ENCODE assay signal across 9 mouse cellular contexts in genomic region chr17:34618999-34619398, GRCm38 (mm10). TPM values are rescaled to one million over a fixed set of nuclear protein-coding genes. Genes with fewer than 3 reads are reported as not detected.
DNase-seq lines count a peak whose midpoint lies in the region; ATAC-seq lines count a peak whose summit lies in the region.
"Had no signal": no experiment of that assay in that cellular context is flagged by ENCODE, and none has a peak within 500 bp of the region (broad histone marks: within the 10 kb centered on the region; RNA-seq: fewer than 3 reads in every experiment).

No protein-coding gene starts in this region.

- intact Hi-C loops in gastrocnemius, postnatal 36 days (cut with DNase I), result loop anchor here (5.0 kb wide), 2 partner anchors 47 to 177 kb away; no protein-coding TSS in a partner anchor

- no peak overlapping the region for H3K27ac ChIP-seq in kidney, embryonic 15.5 days
- no peak overlapping the region for H3K27ac ChIP-seq in liver, embryonic 12.5 days
- H3K27ac ChIP-seq: neural tube, embryonic 12.5 days had no signal

- DNase-seq in kidney, adult 11 months, result peak; percentile 68
- DNase-seq in ES-CJ7 (ENCODE audit: low read depth, low spot score), result peak; percentile 80
- DNase-seq in c-Kit-negative CD71-positive TER-119-positive erythroid progenitor cells, embryonic 14.5 days (ENCODE audit: low read depth, low spot score), result peak; percentile 65
- peak; percentile 48 to 55 for DNase-seq in gastrocnemius, postnatal 36 days
- peak; percentile 56 for DNase-seq in retina, postnatal 7 days (ENCODE audit: low read depth, low spot score)
- no peak for DNase-seq in right cerebral cortex, adult 18-20 months

- no peak overlapping the region for H3K4me2 ChIP-seq in kidney, embryonic 15.5 days
- no peak overlapping the region for H3K4me2 ChIP-seq in liver, embryonic 12.5 days
- H3K4me2 ChIP-seq: neural tube, embryonic 12.5 days had no signal

- no peaks in the 10 kb centered on the region for H3K4me1 ChIP-seq in kidney, embryonic 15.5 days
- peaks cover 18% of the 10 kb centered on the region for H3K4me1 ChIP-seq in liver, embryonic 12.5 days
- H3K4me1 ChIP-seq: neural tube, embryonic 12.5 days had no signal

- H3K9me3 ChIP-seq in kidney, embryonic 15.5 days (replicated peaks), result no peaks in the 10 kb centered on the region
- H3K9me3 ChIP-seq in liver, embryonic 12.5 days (replicated peaks), result no peaks in the 10 kb centered on the region
- H3K9me3 ChIP-seq: neural tube, embryonic 12.5 days had no signal

- 21% methylated on average over 6 of the region's 6 CpGs for WGBS in kidney, embryonic 15.5 days
- 10% methylated on average over 6 of the region's 6 CpGs for WGBS in liver, embryonic 12.5 days (ENCODE audit: insufficient replicate concordance)

- no peak overlapping the region for H3K9ac ChIP-seq in kidney, embryonic 15.5 days
- H3K9ac ChIP-seq in liver, embryonic 12.5 days, result no peak overlapping the region
- H3K9ac ChIP-seq: neural tube, embryonic 12.5 days had no signal

- ATAC-seq in kidney, embryonic 15.5 days (replicated peaks; ENCODE audit: low FRiP score), result no peak
- ATAC-seq in liver, embryonic 12.5 days, result peak; percentile 61

- H3K36me3 ChIP-seq in kidney, embryonic 15.5 days, result peaks cover 89% of the 10 kb centered on the region
- peaks cover 53% of the 10 kb centered on the region for H3K36me3 ChIP-seq in liver, embryonic 12.5 days

- H3K4me3 ChIP-seq in kidney, embryonic 15.5 days (replicated peaks), result no peak overlapping the region
- no peak overlapping the region for H3K4me3 ChIP-seq in liver, embryonic 12.5 days
- H3K4me3 ChIP-seq: neural tube, embryonic 12.5 days had no signal

- H3K27me3 ChIP-seq in kidney, embryonic 15.5 days, result no peaks in the 10 kb centered on the region
- H3K27me3 ChIP-seq in liver, embryonic 12.5 days (replicated peaks), result no peaks in the 10 kb centered on the region
- H3K27me3 ChIP-seq: neural tube, embryonic 12.5 days had no signal

RNA-seq across cellular contexts. Expression of gene Egfl8, which starts 3.2 kb away (rescaled TPM):
- polyA plus RNA-seq in kidney, embryonic 15.5 days (2015; fragmentation: Nextera tagmentation; extraction: Ambion mirVana), result 3.5 and 4.4 TPM in 2 replicates
- 1 to 10 TPM; 1.3 to 2.6 TPM for total RNA-seq in gastrocnemius, postnatal 36 days (2021)
- polyA plus RNA-seq in liver, embryonic 12.5 days (2016; fragmentation: Nextera tagmentation; extraction: Ambion mirVana), result 0.45 and 0.50 TPM in 2 replicates

RNA-seq across cellular contexts. Expression of gene Ppt2, which starts 9.3 kb away (rescaled TPM):
- polyA plus RNA-seq in kidney, embryonic 15.5 days (2015; fragmentation: Nextera tagmentation; extraction: Ambion mirVana), result 36.5 and 39.1 TPM in 2 replicates
- total RNA-seq in gastrocnemius, postnatal 36 days (2021), result 10 to 100 TPM; 36.2 to 40.0 TPM
- polyA plus RNA-seq in liver, embryonic 12.5 days (2016; fragmentation: Nextera tagmentation; extraction: Ambion mirVana), result 13.7 and 13.9 TPM in 2 replicates

RNA-seq across cellular contexts. Expression of gene Prrt1, which starts 10.3 kb away (rescaled TPM):
- 0.24 and 0.35 TPM in 2 replicates for polyA plus RNA-seq in kidney, embryonic 15.5 days (2015; fragmentation: Nextera tagmentation; extraction: Ambion mirVana)
- 1 to 10 TPM in 1 of 2 experiments, under 1 TPM in 1; 0.35 to 1.5 TPM for total RNA-seq in gastrocnemius, postnatal 36 days (2021)
- not detected in 2 replicates for polyA plus RNA-seq in liver, embryonic 12.5 days (2016; fragmentation: Nextera tagmentation; extraction: Ambion mirVana)

RNA-seq across cellular contexts. Expression of gene Agpat1, which starts 14.9 kb away (rescaled TPM):
- 60.8 and 72.2 TPM in 2 replicates for polyA plus RNA-seq in kidney, embryonic 15.5 days (2015; fragmentation: Nextera tagmentation; extraction: Ambion mirVana)
- 10 to 100 TPM; 61.5 to 63.2 TPM for total RNA-seq in gastrocnemius, postnatal 36 days (2021)
- 31.2 and 31.7 TPM in 2 replicates for polyA plus RNA-seq in liver, embryonic 12.5 days (2016; fragmentation: Nextera tagmentation; extraction: Ambion mirVana)

RNA-seq across cellular contexts. Expression of gene Rnf5, which starts 15.5 kb away (rescaled TPM):
- 166 and 168 TPM in 2 replicates for polyA plus RNA-seq in kidney, embryonic 15.5 days (2015; fragmentation: Nextera tagmentation; extraction: Ambion mirVana)
- 10 to 100 TPM; 17.3 to 18.0 TPM for total RNA-seq in gastrocnemius, postnatal 36 days (2021)
- 94.8 and 101 TPM in 2 replicates for polyA plus RNA-seq in liver, embryonic 12.5 days (2016; fragmentation: Nextera tagmentation; extraction: Ambion mirVana)
